Mouse (Mus musculus) urinary bladder, postnatal 10 days (tissue): ENCODE results near the gene Zfp292.
"Not testable (repeated sequence)": the region's sequence is repeated elsewhere in the genome, so short reads cannot be mapped to it uniquely, and the experiment has no call there.

Source experiments
- DNase-seq: peaks from one replicate; pipeline ENCODE4 v3.0.0; 2022; ENCODE audit warnings: low spot score

Gene Zfp292

DNA sequence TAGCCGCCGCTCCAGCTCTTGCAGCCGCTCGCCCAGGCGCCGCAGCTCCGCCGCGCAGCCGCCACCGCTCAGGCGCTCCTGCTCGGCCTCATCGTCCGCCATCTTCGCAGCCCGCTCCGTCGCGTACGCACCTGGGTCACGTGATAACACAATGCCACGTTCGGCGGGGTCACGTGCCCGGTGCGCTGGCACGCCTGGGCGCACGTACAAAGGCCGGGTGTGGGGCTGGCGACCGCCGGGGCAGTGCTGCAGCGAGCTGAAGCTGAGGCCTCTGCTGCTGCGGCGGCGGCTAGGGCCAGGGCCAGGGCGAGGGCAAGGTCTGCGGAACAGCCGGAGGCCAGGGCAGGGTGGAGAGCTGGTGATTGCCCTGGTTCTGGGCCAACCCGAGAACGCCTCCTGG lies at the start of gene Zfp292:
Gene Zfp292, minus strand, starts transcription at position 143 of the 400 bp plus-strand sequence.
- DNase-seq: peak; percentile 73

DNA sequence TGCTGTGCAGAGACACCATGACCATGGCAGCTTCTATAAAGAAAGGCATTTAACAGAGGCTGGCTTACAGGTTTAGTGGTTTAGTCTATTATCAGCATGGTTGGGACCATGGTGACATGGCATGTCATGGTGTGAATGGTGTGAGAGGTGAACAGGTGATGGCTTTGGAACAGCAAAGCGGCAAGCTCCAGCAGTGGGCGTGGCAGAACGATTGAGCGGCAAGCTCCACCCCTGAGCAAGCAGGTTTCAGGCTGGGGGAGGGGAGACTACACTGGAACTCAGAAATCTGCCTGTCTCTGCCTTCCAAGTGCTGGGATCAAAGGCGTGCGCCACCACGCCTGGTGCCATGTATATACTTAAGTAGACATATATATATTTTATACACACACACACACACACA lies 45.6 kb upstream of the Zfp292 start:
- not testable (repeated sequence) for DNase-seq

DNA sequence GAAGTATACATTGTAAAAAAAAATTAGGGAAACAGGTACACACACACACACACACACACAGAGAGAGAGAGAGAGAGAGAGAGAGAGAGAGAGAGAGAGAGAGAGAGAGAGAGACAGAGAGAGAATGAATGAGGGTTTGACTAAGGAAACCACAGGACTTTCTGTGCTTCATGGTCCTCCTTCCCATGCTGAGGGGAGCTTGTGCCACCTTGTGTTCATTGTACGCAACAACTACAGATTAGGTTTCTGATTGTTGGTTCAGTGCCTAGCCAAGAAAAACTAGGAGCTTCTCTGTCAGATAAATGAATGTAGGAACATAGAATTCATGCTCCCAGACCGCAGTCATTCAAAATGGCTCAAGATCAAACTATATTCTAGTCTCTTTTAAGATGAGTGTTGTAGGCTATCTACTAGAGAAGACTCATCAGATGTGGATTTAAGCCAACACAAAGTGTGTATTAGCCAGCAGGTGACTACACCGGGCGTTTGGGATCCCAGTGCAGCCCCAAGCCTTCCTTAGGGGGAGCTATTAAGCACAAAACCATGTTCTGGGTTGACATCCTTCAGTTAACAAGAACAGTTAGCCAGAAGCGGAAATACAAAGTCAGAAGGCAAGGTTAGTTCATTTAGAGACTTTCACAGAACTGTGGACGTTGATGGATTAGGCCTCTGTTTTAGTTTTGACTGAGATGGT lies 39.6 kb upstream of the Zfp292 start:
- no peak for DNase-seq

DNA sequence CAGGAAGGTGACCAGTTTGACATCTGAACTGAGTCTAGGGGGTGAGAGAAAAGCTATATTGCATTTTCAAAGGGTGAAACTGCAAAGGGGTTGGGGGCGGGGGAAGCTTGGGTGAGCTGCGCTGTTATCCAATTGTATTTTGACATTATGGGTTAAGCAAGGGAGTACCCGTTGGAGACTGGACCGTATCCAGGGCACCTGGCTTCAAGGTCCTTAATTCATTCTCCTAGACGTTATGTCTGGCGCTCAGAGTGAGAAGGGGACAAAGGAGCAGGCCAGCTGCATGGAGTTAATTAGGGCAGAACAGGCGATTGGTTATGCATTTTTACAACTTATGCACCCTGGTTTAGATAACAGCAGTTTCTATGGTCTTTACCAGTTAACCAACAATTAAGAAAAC lies 34.6 kb upstream of the Zfp292 start:
- DNase-seq: no peak

DNA sequence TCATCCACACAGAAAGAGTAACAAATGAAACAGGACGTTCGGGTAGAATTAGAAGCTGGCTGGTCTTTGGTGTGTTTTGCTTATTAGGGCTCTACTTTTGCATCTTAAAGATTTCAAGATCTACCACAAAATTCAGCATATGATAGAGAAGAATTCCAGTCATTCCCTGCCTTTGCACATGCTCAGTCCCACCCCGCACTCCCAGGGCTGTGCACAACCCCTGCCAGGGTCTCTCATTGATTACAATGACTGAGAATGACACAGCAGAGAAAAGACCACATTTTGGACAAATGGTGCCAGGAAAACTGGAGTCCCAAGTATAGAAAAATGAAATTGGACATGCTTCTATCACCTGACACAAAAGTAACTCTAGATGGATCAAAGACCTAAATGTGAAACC lies 29.4 kb upstream of the Zfp292 start:
- DNase-seq: no peak

DNA sequence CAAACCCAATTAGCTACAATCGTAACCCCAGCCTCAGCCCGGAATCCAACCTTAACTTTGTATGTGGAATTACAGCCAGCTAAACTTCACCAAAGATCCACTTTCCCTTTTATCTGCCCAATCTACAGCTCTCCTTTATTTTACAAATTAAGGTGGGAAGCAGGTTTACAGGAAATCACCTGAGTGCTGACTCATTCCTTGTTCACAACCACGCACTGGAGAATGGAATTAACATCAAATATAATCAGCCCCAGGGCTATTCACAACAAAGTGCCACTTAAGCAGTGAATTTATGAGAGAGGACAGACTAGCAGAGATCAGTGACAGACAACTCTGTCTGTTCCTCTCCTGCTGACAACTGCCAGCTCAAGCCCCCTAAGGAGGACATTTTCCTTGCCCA lies 28.6 kb upstream of the Zfp292 start:
- no peak for DNase-seq

DNA sequence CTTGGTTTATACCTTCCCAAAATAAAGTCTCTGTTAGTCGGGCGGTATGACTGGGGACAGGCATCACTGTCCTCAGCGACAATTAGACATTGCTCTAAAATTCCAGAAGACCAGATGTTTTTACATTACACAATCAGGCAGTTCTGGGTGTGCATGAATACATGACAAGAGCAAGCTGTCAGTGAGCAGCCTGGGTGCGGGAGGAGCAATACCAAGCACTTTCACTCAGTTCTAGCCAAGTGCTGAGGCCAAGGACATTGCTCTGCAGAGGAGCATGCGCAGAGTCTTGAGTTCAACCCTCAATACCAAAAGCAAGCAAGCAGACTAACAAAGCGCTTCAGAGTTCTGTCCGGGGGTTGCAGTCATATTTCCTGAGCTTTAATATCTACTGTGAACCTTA lies 25.4 kb upstream of the Zfp292 start:
- no peak for DNase-seq

DNA sequence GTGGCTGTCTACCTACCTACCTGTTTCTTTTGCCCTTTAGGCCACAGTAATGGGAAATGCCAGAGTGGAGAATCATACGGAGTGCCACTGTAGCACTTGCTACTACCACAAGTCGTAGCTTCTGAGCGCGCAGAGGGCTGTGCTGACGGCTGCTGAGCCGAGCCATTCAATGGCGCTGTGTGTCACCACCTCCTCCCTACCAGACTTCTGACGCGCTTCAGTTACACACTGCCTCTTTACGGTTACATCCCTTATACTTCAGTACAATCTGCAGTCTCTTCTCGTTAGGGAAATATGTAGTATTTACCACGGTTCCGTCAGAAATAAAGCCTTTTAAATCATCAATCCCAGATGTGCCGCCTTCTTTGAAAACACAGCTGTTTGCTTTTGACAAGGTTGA lies 24.3 kb upstream of the Zfp292 start:
- DNase-seq: no peak

DNA sequence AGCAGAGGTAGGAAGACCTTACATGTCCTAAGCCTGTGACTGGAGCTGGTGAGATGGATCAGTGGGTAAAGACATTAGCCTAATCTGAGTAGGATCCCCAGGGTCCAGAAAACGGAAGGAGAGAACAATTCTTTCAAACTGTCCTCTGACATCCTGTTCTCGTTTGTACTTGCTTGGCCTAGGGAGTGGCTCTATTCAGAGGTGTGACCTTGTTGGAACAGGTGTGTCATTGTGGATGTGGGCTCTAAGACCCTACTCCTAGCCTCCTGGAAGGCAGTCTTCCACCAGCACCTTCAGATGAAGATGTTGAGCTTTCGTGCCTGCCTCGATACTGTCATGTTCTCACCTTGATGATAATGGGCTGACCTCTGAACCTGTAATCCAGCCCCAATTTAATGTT lies 23.4 kb upstream of the Zfp292 start:
- no peak for DNase-seq

DNA sequence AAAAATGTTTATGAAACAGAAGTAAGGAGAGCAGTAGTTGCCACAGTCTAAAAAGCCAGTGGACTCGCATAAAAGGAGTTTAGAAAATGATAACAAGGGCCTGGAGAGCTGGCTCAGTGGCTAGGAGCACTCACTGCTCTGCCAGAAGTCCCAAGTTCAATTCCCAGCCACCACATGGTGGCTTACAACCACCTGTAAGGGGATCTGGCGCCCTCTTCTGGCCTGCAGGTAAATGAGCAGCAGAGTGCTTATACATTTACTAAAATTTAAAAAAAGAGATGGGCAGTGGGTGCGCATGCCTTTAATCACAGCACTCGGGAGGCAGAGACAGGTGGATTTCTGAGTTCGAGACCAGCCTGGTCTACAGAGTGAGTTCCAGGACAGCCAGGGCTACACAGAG lies 22.6 kb upstream of the Zfp292 start:
- no peak for DNase-seq

DNA sequence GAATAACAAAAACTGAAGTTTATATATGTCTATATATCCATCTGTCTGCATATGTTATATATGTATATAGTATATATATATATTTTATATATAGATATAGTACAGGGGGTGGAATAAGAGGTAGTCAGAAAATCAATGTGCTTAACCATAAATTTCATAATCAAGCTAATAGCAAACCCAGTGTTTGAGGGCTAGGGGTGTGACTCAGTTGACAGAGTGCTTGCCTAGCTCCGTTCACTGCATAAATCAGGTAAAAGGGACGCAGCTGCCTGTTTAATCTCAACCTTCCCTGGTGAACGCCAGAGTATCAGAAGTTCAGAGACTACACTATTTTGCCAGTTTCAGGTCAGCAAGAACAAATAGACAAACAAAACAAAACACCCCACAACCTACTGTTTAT lies 18.8 kb upstream of the Zfp292 start:
- DNase-seq: not testable (repeated sequence)

DNA sequence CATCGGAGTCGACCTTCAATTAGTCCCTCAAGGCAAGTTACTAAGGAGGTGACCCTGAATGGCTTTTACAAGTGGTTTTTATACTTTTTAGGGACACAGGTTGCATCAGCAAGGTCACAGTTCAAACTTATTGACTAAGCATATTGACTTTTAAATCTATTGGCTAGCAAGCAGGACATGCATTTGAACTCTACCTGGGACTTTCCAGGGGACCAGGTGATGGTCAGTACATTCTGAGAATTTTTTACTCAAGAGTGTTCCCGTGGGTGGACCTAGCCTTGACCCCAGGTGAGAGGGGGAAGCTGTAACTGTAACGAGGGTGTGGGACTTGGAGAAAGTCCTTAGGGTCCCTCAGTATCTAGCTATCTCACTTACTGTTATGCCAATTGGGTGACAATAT lies 18.4 kb upstream of the Zfp292 start:
- DNase-seq: no peak

DNA sequence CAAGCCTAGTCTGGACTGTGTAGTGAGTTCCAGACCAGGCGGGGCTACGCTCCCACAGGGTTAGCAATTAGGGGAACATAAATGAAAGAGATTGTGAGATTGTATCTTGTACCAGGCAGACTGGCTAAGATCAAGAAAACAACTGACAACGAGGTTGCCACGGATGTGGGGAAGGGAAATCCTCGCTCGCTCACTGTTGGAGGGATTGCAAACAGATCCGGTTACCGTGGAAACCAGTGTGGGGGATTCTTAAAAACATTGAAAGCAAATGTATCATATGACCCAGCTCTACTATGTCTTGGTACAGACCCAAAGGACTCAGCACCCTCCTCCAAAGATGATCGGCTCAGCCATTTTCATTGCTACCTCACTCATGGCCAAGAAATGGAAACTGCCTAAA lies 17.4 kb upstream of the Zfp292 start:
- DNase-seq: no peak

DNA sequence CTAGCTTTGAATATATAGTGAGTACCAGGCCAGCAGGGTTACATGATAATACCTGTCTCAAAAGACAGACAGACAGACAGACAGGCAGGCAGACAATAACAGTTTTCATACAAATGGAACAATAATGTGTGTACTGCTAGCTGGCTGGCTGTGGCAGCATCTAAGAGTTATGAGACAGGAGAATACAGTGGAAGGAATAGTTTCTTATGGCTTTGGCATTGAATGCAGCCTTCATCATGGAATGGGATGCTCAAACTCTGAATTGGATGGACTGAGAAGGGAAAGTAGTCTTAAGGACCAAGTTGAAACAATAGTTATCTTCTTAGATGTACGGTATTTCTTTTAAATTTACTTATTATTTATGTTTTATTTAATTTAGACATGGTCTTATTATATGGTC lies 16.6 kb upstream of the Zfp292 start:
- no peak for DNase-seq

DNA sequence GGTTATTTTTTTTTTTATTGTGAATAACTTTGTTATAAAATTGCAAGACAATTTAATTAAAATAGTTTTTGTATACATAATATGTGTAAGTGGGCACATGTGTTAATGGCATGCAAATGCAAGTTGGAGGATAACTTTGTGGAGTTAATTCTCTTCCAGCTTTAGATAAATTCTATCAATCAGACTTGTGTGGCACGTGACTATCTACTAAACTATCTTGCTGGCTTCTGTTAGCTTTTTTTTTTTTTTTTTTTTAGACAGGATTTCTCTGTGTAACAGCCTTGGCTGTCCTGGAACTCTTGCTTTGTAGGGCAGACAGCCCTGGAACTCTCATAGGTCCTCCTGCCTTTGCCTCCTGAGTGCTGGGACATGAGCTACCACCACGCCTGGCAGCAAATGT lies 15.7 kb upstream of the Zfp292 start:
- no peak for DNase-seq

DNA sequence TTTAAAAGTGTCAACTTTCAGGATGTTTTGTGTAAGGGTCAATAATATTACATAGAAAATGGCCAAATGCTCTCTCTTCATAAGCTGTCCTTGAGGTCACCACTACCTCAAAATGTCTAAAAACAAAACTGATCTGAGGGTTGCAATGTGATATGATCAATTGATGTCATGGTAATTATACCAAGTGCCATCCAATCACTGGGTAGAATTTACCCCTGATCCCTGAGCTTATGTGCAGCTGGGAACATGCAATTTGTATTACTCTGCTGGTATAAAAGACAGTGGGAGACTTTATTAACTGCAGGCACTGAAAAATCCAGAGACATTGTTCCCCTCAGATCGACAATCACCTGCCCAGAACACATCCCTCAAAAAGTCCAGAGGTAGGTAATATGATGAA lies 10.7 kb upstream of the Zfp292 start, which contains the start of gene Cga:
Gene Cga, plus strand, starts transcription at position 301 of the 400 bp plus-strand sequence.
- DNase-seq: no peak

DNA sequence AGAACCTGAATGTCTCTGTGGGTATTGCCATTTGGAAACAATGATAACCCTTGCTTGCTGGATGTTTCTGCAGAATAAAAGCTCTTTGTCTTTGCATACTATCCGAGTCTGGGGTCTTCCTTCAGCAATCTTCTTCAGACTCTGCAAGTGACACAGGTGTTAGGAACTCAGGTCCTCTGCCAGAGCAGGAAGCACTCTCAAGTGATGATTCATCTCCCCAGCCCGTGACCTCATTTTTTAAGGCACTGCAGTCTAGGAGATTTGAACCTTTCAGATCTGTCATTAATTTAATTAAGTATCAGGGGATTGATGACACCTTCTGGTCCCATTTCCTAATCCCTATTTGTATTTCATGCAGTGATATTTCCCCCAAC lies 7.0 kb upstream of the Zfp292 start:
- DNase-seq: no peak

DNA sequence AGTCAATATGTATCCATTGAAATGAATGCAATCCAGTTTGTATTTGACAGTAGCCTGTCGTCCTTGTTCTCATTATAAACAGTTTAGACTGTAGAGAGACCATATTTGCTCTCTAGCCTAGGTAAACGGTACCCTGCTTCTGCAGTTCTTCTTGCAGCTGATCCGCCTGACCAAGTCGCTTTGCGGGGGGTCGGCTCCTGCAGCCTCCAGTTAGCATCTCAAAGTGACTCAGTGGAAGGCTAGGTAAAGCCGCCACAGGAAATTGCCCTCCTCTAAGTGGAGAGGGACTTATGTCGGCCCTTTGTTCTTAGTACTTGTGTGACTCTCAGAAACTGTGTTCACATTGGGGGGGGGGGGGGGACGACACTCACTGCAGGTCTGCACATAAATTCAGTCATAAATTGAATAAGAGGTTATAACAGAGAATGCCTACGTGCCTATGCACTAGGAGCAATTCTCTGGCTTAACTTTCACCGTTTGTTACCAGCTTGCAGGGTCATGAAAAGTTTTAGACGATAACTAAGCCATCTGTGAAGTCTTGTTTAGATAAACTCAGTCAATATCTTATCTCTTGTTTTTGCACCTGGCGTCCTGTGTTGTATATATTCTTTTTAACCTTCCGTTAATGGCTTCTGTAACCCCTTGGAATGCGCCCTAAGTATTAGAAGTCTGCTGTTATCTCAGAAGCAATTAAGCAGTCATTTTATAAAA lies 6.5 kb upstream of the Zfp292 start:
- no peak for DNase-seq

DNA sequence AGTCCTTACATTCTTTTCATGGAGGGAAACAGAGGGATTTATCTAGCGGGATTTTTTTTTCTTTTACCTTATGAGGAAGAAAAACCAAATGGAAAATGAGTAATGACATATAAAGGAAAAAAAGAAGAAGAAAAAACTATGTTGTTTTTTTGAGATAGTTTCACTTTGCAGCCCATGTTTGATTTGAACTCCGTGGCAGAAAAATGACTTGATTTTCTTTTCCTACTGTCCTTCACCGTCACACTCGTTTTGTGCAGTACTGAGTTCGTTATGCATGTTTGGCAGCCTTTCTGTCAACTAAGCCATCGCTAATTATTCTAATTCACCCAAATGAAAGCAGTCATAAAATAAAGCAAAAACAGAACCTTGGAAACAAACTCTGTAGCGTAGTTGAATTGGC lies 4.5 kb upstream of the Zfp292 start:
- DNase-seq: no peak

DNA sequence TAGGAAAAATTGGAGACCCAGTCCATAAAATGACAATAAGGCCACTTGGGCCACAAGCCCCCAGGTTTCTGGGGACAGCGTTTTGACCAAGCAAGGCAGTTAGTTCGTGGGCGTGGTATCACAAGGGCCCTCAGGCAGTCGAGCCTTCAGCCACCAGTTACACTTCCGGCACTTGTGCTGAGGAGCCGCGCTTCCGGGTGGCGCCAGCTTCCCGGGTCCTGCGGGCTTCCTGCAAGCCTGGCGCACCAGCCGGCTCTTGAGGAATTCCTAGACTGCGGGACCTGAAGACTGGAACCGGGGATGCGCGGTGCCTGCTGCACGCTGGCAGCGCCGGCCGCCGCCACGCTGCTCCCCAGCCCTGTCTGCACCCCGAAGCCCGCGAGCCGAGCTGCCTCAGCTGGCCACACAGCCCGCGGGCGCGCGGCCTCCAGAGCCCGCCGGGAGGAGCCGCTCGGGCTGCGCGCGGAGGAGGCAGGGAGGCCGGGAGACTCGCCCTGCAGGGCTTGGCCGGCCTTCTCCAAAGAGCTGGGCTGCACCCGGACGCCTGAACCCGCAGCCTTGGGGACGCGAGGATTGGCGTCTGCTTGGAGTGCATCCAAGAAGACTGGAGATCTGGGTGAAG lies 3.8 kb upstream of the Zfp292 start:
- DNase-seq: peak; percentile 18

DNA sequence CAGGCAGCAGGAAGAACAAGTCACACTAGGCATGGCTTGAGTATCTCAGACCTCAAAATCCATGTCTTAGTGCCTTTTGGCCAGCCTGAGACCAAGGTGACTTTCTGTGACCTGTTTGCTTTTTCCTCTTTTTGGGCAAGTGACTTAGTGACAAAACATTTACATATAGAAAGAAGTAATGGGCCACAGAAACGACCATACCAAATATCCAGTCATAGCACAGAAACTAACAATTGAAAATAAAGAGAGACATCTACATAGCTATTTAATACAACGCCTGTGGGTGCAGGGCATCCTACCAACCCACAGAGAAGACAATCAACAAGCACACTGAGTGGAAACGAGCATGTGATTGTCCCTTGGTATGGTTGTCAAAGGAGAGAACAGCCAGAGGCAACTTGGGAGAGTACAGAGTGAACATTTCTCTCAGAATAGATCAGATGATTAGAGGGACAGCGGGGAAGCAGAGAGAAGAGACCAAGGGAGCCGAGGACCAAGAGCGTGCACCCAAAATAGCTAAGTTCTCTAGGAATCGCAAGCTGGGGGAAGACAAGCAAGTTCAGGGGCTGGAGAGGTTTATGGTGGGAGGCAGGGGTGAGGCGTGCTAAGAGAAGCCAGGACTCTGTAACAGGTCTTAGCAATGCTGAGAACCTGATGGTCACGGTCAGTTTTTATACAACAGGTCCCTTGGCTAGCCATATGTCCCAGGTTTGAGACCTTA lies 3.0 kb upstream of the Zfp292 start:
- DNase-seq: no peak

DNA sequence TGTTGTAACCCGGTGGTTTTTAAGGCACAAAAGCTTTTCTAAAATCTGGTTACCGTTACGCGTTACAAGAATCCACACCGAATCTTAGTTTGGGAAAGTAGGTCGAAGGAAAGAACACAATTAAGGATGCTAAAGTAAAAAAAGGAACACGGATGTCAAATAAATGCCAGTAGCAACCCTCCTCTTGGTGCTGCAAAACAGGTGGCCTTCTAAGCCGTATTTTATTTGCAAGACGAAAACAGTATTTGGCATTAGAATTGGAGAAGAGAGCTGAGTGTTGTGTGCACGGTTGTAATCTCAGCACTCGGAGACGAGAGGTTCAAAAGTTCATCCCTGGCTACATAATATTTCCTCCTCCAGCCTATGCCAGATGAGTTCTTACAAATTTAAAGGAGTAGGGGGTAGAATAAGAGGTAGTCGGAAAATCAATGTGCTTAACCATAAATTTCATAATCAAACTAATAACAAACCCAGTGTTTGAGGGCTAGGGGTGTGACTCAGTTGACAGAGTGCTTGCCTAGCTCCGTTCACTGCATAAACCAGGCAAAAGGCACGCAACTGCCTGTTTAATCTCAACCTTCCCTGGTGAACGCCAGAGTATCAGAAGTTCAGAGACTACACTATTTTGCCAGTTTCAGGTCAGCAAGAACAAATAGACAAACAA lies 738 bp upstream of the Zfp292 start:
- DNase-seq: no peak
